Mouse (Mus musculus) NIH3T3 (cell line): ENCODE results near the gene Nup88.
A peak's percentile ranks its signal among the peaks of the same experiment; 100 is the strongest.
"Not testable (repeated sequence)": the region's sequence is repeated elsewhere in the genome, so short reads cannot be mapped to it uniquely, and the experiment has no call there.

Source experiments
- DNase-seq: peaks from one replicate; pipeline ENCODE4 v3.0.0-alpha.2; 2012; ENCODE audit warnings: low read depth

Gene Nup88

GRCm38 (mm10) chr11:70969271-70969794 lies 440 bp downstream of the Nup88 start:
- DNase-seq: peak; percentile 44

- DNase-seq: peak; percentile 26
Measured at GRCm38 (mm10) chr11:70964222-70964907, 5.4 kb downstream of the Nup88 start.

DNA sequence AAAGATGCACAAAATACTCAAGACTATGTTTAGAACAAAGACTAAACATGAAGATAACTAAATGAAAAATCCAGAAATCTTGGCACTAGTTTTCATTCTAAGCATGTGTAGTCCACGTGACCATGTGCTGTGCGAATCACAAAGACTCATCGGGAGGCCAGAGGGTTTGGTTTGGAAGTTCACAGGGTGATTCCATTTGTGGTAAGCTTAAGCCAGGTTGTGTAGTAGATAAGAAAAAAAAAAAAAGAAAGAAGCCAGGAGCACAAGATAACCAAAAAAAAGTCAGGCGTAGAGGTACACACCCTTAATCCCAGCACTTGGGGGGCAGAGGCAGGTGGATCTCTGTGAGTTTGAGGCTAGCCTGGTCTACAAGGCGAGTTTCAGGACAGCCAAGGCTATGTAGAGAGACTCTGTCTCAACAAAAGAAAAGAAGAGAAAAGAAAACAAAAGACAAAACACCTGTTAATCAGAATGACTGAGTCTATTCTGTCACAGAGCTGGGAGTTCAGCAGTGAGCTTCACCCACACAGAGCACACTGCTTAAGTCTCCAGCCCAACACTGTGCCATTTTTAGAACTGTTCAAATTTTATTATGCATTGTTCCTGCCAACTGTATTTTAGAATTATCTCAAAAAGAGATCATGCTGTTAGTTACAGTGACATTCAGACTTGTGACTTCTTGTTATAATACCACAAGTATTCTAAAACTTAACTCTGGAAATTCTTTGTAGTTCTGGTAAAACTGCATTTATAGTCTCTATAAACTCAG lies 8.8 kb downstream of the Nup88 start:
- no peak for DNase-seq

GRCm38 (mm10) chr11:70954711-70955110 lies 15.1 kb downstream of the Nup88 start:
- DNase-seq: no peak

DNA sequence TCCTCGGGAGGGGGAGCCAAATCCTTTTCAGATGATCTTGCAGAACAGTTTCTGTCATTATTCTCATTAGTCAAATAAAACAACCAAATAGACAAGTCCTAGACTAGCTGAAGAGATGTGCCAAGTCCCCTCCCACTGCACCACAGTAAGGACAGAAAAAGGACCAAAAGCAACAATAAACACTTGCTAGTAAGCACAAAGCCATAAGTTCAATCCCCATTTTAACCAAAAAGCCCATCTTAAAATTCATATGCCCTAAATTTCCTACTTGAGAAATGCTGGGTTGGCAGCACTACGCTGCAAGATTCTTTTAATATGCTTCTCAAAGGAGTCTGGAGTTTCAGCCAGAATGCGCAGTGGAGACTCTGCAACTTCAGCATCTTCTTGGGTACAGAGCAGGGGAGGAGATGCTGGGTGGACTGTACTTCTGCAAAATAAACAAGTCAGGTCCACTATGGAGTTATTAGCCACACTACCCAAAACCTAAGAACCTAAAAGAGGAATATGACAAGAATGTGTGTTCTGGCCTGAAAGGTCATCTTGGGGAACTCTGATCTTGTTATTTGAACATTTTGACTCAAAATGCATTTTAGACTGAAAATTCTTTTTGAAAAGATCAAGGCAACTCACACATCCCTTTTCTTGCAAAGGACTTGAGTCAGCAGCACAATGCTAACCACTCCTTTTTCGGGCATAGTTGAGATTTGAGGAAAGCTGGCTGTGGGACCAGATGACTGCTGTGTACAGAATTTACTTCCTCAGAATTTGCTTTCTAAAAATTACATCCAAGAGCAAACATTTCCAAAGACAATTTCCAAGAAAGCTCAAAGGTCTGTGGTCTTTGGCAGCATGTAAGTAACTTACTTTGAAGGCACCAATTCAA lies 24.6 kb downstream of the Nup88 start:
- DNase-seq: no peak

- peak; percentile 41 for DNase-seq
Measured at GRCm38 (mm10) chr11:70943651-70944050, 26.1 kb downstream of the Nup88 start.

GRCm38 (mm10) chr11:70942596-70942995 lies 27.2 kb downstream of the Nup88 start:
- DNase-seq: no peak

DNA sequence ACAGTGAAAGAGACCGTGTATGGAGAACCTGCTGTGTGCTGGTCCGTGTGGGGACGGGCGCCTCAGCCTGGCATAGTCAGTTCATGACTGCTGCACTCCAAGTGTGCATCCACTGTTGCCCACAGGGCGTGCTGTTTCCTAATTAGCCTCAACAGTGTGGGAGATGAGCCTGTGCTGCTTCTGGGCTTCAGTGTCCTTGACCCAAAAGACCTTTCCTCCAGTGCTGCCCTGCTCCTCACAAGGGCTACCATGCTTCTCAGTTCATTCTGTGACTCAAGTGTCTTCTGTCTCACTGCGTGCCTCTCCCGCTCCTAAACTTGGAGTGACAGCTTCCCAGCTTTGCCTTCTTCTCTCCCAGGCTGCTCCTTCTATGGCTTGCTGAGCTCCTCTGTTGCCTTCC lies 34.5 kb downstream of the Nup88 start:
- no peak for DNase-seq

DNA sequence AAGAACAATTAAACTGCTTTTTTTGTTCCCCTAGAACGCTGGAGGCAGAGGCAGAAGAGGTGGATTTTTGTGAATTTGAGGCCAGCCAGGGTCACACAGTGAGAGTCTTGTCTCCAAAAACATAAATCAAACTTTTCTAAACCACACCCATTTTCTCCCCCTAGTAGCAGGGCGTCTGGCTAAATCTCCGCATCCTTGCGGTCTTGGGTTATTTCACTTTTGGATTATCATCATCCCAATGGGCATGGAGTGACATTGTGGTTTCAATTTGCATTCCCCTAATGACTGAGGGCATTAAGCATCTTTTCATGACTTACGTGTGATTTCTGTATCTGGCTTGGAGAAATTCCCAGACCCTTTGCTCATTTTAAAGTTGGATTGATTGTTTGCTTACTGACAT lies 38.3 kb downstream of the Nup88 start:
- peak; percentile 49 for DNase-seq

GRCm38 (mm10) chr11:70919524-70919923 lies 50.2 kb downstream of the Nup88 start:
- DNase-seq: no peak

- DNase-seq: peak; percentile 24
Measured at GRCm38 (mm10) chr11:70917896-70918295, 51.9 kb downstream of the Nup88 start.

- DNase-seq: peak; percentile 13
Measured at GRCm38 (mm10) chr11:70911920-70912319, 57.9 kb downstream of the Nup88 start.

DNA sequence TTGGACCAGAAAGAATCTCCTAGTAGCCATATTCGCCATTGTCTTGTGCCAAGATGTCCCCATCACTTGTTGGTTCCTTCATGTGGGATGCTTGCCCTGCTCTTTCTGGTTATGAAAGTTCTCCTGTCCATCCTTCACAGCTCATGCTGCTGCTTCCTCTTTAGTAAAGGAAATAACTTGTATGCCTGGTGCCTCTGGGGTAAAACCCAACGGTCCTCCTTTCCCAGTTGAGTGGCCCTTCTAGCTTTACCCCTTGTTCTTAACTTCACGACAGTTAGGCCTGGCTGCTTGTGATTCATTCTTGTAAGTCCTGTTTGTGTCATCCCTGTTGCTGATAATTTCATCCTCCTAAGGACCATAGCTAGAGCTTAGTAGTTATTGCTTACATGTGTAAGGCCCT lies 58.5 kb downstream of the Nup88 start:
- DNase-seq: no peak

- no peak for DNase-seq
Measured at GRCm38 (mm10) chr11:70906681-70907080, 63.1 kb downstream of the Nup88 start.

DNA sequence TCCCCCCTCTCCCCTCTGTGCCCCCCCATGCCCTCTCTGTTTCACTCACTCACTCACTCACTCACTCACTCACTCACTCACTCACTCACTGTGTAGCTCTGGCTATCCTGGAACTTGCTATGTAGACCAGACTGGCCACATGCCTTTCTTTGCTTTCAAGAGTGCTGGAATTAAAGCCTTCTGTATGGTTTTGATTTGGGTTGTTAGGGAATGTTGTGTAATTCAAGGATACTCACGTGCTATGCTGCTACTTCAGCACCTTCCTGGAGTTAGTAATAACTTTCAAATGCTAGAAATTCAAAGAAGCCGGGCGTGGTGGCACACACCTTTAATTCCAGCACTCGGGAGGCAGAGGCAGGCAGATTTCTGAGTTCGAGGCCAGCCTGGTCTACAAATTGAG lies 71.6 kb downstream of the Nup88 start:
- DNase-seq: not testable (repeated sequence)

GRCm38 (mm10) chr11:70897680-70898079 lies 72.1 kb downstream of the Nup88 start:
- no peak for DNase-seq
